Mouse (Mus musculus): ENCODE measurements around the gene a. TPM values are rescaled to one million over a fixed set of nuclear protein-coding genes. Genes with fewer than 3 reads are reported as not detected.
A peak's percentile ranks its signal among the peaks of the same experiment; 100 is the strongest.

Gene a
- polyA plus RNA-seq, 1 experiment from 2014 or later, result 0.42 TPM

- H3K27ac ChIP-seq, result no peak overlapping the region
- DNase-seq (ENCODE audit: low spot score) (peak; percentile 79), ATAC-seq (replicated peaks; ENCODE audit: low FRiP score, low read depth) (no peak)
- no peak overlapping the region for H3K4me2 ChIP-seq (ENCODE audit: low read length)
- H3K9ac ChIP-seq (ENCODE audit: low read depth, low read length), result no peak overlapping the region
- no peaks in the 10 kb centered on the region for H3K36me3 ChIP-seq (ENCODE audit: insufficient read depth, low read length)
- H3K27me3 ChIP-seq (ENCODE audit: insufficient read depth, low read length), result no peaks in the 10 kb centered on the region
- TF ChIP-seq CTCF (IDR thresholded peaks at IDR 0.05; ENCODE audit: low read depth), result no peak
- no peak overlapping the region for H3K4me3 ChIP-seq (replicated peaks; ENCODE audit: low read depth, low read length)
- no peaks in the 10 kb centered on the region for H3K9me3 ChIP-seq (replicated peaks; ENCODE audit: low read length)
- WGBS, result 50% methylated on average over 8 of the region's 8 CpGs
- H3K4me1 ChIP-seq (replicated peaks; ENCODE audit: insufficient read depth, low read length), result no peaks in the 10 kb centered on the region
Observed at GRCm38 (mm10) chr2:154765554-154766008, 25.6 kb upstream of the a start.

GRCm38 (mm10) chr2:154767051-154767450 lies 24.2 kb upstream of the a start:
- no peak overlapping the region for H3K27ac ChIP-seq
- DNase-seq (ENCODE audit: low spot score), result no peak
- ATAC-seq (replicated peaks; ENCODE audit: low FRiP score, low read depth), result no peak
- H3K36me3 ChIP-seq (ENCODE audit: insufficient read depth, low read length), result no peaks in the 10 kb centered on the region
- no peaks in the 10 kb centered on the region for H3K27me3 ChIP-seq (ENCODE audit: insufficient read depth, low read length)
- TF ChIP-seq CTCF (IDR thresholded peaks at IDR 0.05; ENCODE audit: low read depth), result no peak
- H3K4me2 ChIP-seq (ENCODE audit: low read length), result no peak overlapping the region
- 89% methylated on average over 6 of the region's 6 CpGs for WGBS
- no peak overlapping the region for H3K4me3 ChIP-seq (replicated peaks; ENCODE audit: low read depth, low read length)
- no peak overlapping the region for H3K9ac ChIP-seq (ENCODE audit: low read depth, low read length)
- no peaks in the 10 kb centered on the region for H3K4me1 ChIP-seq (replicated peaks; ENCODE audit: insufficient read depth, low read length)
- no peaks in the 10 kb centered on the region for H3K9me3 ChIP-seq (replicated peaks; ENCODE audit: low read length)

GRCm38 (mm10) chr2:154769930-154770329 lies 21.3 kb upstream of the a start, which contains the start of gene Gm14214:
TSS of gene Gm14214 (minus strand) at chr2:154770030.
- TF ChIP-seq CTCF (IDR thresholded peaks at IDR 0.05; ENCODE audit: low read depth), result no peak
- H3K27ac ChIP-seq, result no peak within 1 kb of the TSS
- no peaks in the 10 kb centered on the region for H3K36me3 ChIP-seq (ENCODE audit: insufficient read depth, low read length)
- H3K9ac ChIP-seq (ENCODE audit: low read depth, low read length), result no peak within 1 kb of the TSS
- no peak for ATAC-seq (replicated peaks; ENCODE audit: low FRiP score, low read depth)
- H3K9me3 ChIP-seq (replicated peaks; ENCODE audit: low read length), result no peaks in the 10 kb centered on the region
- no peak within 1 kb of the TSS for H3K4me2 ChIP-seq (ENCODE audit: low read length)
- H3K27me3 ChIP-seq (ENCODE audit: insufficient read depth, low read length), result no peaks in the 10 kb centered on the region
- no peak within 1 kb of the TSS for H3K4me3 ChIP-seq (replicated peaks; ENCODE audit: low read depth, low read length)
- H3K4me1 ChIP-seq (replicated peaks; ENCODE audit: insufficient read depth, low read length), result no peaks in the 10 kb centered on the region
- DNase-seq (ENCODE audit: low spot score), result no peak

- Histone ChIP-seq H3K9ac (ENCODE audit: low read depth, low read length) (no peak overlapping the region), H3K9me3 (replicated peaks; ENCODE audit: low read length) (no peaks in the 10 kb centered on the region), H3K27me3 (ENCODE audit: insufficient read depth, low read length) (no peaks in the 10 kb centered on the region), H3K27ac (no peak overlapping the region), H3K36me3 (ENCODE audit: insufficient read depth, low read length) (no peaks in the 10 kb centered on the region), H3K4me2 (ENCODE audit: low read length) (no peak overlapping the region), H3K4me3 (replicated peaks; ENCODE audit: low read depth, low read length) (no peak overlapping the region), H3K4me1 (replicated peaks; ENCODE audit: insufficient read depth, low read length) (no peaks in the 10 kb centered on the region)
- DNase-seq (ENCODE audit: low spot score) (no peak), ATAC-seq (replicated peaks; ENCODE audit: low FRiP score, low read depth) (no peak)
- no peak for TF ChIP-seq CTCF (IDR thresholded peaks at IDR 0.05; ENCODE audit: low read depth)
- WGBS, result 76% methylated on average over 8 of the region's 8 CpGs
Observed at GRCm38 (mm10) chr2:154771604-154772003, 19.6 kb upstream of the a start.

GRCm38 (mm10) chr2:154774032-154774431 lies 17.2 kb upstream of the a start:
- Histone ChIP-seq H3K4me1 (replicated peaks; ENCODE audit: insufficient read depth, low read length) (no peaks in the 10 kb centered on the region), H3K9ac (ENCODE audit: low read depth, low read length) (no peak overlapping the region), H3K4me2 (ENCODE audit: low read length) (no peak overlapping the region), H3K36me3 (ENCODE audit: insufficient read depth, low read length) (no peaks in the 10 kb centered on the region), H3K27ac (no peak overlapping the region), H3K27me3 (ENCODE audit: insufficient read depth, low read length) (no peaks in the 10 kb centered on the region), H3K4me3 (replicated peaks; ENCODE audit: low read depth, low read length) (no peak overlapping the region), H3K9me3 (replicated peaks; ENCODE audit: low read length) (no peaks in the 10 kb centered on the region)
- no peak for ATAC-seq (replicated peaks; ENCODE audit: low FRiP score, low read depth)
- peak; percentile 56 for DNase-seq (ENCODE audit: low spot score)
- WGBS, result 89% methylated on average over 1 of the region's 1 CpGs
- peak; percentile 59 for TF ChIP-seq CTCF (IDR thresholded peaks at IDR 0.05; ENCODE audit: low read depth)

GRCm38 (mm10) chr2:154776496-154776895 lies 14.7 kb upstream of the a start:
- Histone ChIP-seq H3K4me1 (replicated peaks; ENCODE audit: insufficient read depth, low read length) (no peaks in the 10 kb centered on the region), H3K27me3 (ENCODE audit: insufficient read depth, low read length) (no peaks in the 10 kb centered on the region), H3K4me2 (ENCODE audit: low read length) (no peak overlapping the region), H3K4me3 (replicated peaks; ENCODE audit: low read depth, low read length) (no peak overlapping the region), H3K36me3 (ENCODE audit: insufficient read depth, low read length) (no peaks in the 10 kb centered on the region), H3K9me3 (replicated peaks; ENCODE audit: low read length) (no peaks in the 10 kb centered on the region), H3K27ac (no peak overlapping the region), H3K9ac (ENCODE audit: low read depth, low read length) (no peak overlapping the region)
- WGBS, result 64% methylated on average over 7 of the region's 7 CpGs
- no peak for DNase-seq (ENCODE audit: low spot score)
- ATAC-seq (replicated peaks; ENCODE audit: low FRiP score, low read depth), result no peak
- TF ChIP-seq CTCF (IDR thresholded peaks at IDR 0.05; ENCODE audit: low read depth), result no peak

- Histone ChIP-seq H3K27ac (no peak overlapping the region), H3K4me1 (replicated peaks; ENCODE audit: insufficient read depth, low read length) (0 out of 2 replicates have a peak, but pooled peaks cover 3% of the 10 kb centered on the region), H3K4me2 (ENCODE audit: low read length) (no peak overlapping the region), H3K36me3 (ENCODE audit: insufficient read depth, low read length) (no peaks in the 10 kb centered on the region), H3K4me3 (replicated peaks; ENCODE audit: low read depth, low read length) (no peak overlapping the region), H3K27me3 (ENCODE audit: insufficient read depth, low read length) (no peaks in the 10 kb centered on the region), H3K9me3 (replicated peaks; ENCODE audit: low read length) (no peaks in the 10 kb centered on the region), H3K9ac (ENCODE audit: low read depth, low read length) (no peak overlapping the region)
- TF ChIP-seq CTCF (IDR thresholded peaks at IDR 0.05; ENCODE audit: low read depth), result no peak
- DNase-seq (ENCODE audit: low spot score), result no peak
- 54% methylated on average over 3 of the region's 3 CpGs for WGBS
- ATAC-seq (replicated peaks; ENCODE audit: low FRiP score, low read depth), result no peak
Observed at GRCm38 (mm10) chr2:154779648-154780047, 11.6 kb upstream of the a start.
